Mouse (Mus musculus) gastrocnemius, postnatal 25 days (tissue): ENCODE measurements at regions not wholly inside any gene's neighbourhood (a gene's known extent, or its start where the extent isn't known, plus 50 kb on each side); places are given as distances from the start of the nearest gene placed in this dataset.
"Not testable (repeated sequence)": the region's sequence is repeated elsewhere in the genome, so short reads cannot be mapped to it uniquely, and the experiment has no call there.

Experiments used
- DNase-seq: peaks from one replicate; pipeline ENCODE4 v3.0.0; 2022

DNA sequence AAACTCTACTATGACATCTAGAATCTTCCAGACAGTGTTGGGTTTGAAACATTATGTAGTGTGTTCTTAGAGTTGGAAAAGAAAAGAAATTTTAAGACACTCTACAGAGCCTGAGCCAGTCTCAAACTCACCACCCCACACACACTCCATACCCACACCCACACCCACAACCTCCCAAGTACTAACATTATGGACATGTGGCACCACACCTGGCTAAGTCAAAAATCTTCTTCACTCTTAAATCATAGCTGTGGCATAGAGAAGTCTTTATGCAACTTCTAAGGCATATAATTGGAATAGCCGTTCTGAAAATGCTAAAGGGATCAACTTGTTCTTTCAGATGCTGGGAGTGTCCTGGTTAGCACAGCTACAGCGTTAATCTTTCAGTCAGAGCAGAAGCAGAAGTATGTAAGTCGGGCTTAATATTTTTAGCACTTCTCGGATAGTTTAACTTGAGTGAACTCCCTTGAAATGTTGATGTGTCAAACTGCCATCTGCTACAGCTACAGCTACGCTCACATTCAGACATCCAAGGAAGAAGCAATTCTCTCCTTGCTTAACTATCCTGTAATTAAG is 68.6 kb upstream of the Creb1 start:
- no peak for DNase-seq

DNA sequence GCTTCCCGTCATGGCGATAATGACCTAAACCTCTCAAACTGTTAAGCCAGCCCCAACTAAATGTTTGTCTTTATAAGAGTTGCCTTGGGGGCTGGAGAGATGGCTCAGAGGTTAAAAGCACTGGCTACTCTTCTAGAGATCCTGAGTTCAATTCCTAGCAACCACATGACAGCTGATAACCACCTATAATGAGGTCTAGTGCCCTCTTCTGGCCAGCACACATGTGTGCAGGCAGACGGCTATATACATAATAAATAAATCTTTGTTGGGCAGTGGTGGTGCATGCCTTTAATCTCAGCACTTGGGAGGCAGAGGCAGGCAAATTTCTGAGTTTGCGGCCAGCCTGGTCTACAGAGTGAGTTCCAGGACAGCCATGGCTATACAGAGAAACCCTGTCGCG is 70.8 kb upstream of the Creb1 start:
- DNase-seq: not testable (repeated sequence)

DNA sequence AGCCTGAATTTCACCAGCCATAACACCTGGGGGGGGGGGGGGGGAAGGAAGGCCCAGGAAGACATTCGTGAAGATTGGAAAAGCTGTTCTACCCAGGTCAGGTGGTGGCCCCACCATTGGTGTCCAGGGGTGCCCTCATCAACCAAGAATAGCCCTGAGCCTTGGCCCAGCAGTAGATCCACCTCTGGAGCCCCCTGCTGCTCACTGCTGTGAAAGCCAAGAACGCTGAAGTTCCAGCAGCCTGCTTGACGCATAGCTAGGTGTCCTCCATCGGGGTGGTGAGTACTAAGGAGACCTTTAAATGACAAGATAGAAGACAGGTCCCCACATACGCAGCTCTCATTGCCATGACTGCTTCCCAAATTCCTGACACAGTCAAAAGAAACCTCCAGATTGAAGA is 74.6 kb upstream of the Creb1 start:
- no peak for DNase-seq

DNA sequence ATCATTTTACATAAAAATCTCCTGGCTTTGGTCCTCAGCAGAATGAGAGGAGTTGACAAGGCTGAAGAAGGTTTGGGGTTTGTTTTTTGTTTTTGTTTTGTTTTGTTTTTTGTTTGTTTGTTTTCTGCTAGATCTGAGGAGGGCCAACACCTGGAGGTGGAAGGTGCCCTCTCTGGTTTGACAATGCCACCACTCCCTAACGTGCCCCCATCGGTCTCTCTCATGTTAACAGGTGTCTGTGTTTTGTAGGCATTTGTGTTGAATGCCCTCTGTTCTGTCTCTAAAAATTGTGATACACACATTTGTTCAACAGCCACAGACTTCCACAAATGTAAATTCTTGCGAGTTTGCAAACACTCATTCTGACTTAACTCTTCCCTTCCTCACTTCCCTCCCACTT is 83.3 kb upstream of the Creb1 start:
- no peak for DNase-seq

DNA sequence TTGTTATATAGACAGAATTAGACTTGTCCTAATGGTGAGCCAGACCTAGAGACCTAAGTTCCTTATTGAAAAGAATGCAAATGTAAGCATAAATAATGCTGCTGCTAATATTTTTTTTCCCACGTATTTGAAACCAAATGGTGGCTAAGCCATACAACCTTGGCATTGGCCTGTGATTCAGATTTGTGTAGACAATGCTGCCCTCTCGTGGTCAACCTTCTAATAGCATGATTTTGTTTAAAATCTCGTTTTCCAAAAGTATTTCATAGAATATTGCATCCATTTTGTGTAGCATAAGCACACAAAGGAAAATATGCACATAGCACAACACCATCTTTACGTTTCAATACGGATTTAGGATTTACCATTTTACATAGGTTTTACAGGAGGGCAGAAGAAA is 84.4 kb upstream of the Creb1 start:
- DNase-seq: no peak

DNA sequence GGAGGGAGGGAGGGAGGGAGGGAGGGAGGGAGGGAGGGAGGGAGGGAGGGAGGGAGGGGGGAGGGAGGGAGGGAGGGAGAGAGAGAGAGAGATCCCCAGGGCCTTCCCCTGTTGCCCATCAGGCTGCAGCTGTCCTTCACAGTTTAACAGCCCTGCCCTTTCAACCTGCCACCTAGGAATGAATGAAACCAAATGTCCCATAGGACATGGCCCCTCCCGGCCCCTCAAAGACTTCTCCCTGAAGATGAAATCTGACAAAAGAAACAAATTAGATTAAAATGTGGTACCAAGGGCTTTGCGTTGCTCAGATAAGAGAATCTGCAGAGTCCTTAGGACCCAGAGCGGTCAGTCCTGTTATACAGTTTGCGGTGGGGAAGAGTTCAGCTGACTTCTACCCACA is 86.0 kb upstream of the Creb1 start:
- DNase-seq: no peak

DNA sequence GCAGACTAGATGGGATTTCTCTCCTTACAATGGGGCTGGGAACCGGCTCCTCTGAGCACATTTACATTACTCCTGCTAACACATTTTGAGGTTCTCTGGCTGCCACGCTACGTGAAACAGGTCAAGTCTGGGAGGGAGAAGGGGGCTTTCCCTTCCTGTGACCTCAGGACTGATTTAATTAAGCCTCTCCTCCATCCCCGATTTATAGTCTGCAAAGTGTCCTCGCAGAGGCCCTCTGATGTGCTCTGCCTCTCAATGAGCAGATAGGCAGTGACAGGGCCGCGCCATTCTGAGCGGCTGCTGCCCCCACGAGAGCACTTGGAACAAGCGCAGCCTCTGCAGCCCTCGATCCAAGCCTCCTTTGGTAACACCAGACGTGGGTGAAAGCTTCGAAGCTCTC is 86.5 kb upstream of the Creb1 start:
- DNase-seq: peak; percentile 68

DNA sequence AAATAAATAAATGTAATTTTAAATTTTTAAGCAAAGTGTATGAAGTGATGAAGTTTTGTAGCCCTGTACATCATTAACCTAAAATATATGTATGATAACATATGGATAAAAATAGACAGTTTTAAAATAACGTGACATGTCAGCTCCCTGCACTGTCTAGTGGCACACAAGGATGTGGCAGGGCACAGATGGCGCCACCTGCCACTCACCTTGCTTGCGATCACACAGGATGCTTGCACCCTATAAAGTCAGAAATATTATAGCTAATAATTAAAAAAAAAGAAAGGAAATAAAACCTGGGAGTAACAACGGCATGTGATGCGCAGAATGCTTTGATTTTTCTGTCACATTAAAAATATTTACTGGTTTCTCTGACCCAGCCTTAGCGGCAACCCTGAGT is 89.0 kb upstream of the Creb1 start:
- DNase-seq: no peak

DNA sequence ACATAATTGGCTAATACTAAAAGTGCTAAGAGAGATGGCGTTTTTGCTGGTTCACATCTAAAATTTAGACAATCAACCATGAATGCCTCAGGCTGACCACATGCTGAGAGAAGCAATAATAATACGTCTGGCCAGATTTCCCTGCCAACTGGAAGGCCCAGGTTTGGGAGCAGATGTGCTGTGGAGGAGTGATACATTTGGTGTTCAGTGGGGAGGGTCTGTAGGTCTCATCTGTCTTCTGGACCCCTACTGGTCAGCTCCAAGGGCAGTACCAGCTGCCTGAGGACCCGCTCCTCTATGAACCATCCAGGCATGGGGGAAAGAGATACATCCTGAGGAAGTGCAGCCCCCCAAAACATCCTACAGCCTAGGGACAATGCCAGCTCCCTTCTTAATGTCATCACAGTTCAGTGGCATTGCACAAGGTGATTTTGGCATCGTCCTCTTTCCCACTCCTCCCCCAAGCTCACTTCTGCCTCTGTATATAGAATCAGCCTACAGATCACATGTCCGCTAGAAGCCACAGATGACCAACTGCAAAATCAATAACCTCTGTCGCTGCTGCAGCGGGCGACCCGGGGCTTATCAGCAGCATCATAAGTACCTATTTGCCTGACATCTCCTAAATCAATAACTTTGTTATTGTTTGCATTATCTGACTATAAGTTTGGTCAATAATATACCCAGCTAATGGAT is 90.1 kb upstream of the Creb1 start:
- DNase-seq: no peak

DNA sequence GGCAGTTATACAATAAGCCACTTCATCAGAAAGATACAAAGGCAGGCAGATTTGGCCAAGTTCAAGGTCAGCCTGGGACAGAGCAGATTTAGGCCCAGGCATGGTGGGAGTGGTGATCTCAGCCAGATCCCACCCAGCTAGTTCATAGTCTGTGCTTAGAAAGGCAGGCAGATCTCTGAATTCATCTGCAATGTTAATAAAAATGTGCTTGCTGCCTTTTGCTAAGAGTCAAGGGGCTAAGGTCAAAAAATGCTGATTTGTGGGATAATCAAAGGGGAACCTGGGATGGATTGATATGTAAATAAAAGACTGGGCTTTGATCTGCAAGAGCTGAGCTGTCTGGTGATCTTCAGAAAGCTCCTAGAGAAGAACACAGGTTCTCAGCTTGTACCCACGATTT is 109.2 kb upstream of the Creb1 start:
- DNase-seq: no peak

DNA sequence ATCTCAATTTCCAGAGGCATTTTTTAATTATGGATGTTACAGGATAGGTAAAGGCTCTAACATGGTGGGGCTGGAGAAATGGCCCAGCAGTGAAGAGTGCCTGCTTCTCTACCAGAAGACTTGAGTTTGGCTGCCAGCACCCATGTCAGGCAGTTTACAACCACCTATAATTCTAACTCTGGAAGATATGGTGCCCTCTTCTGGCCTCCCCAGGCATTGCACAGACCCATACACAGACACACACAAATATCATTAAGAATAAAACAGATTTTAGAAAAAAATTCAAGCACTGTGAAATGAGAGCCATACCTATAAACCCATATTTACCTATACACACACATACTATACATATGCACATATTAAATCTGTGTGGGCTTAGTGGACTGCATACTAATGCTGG is 113.9 kb upstream of the Creb1 start:
- no peak for DNase-seq

DNA sequence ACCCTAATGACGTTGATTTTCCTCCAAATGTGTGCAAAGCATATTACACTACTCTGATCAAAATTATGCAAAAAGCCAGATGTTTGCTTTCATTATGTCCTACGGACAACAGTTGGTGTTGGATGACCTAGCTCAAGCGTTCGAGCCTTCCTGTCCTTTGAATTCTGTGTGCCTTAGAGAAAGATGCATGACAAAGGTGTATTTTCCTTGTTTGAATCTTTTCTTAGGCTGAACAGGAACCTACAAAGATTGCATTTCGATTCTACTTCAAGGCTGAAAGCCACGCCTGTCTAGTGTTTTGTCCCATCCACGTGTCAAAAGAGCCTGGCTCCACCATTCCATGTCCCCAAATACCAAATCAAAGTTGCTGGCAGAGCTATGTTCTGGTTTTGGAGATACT is 116.5 kb upstream of the Creb1 start:
- no peak for DNase-seq

DNA sequence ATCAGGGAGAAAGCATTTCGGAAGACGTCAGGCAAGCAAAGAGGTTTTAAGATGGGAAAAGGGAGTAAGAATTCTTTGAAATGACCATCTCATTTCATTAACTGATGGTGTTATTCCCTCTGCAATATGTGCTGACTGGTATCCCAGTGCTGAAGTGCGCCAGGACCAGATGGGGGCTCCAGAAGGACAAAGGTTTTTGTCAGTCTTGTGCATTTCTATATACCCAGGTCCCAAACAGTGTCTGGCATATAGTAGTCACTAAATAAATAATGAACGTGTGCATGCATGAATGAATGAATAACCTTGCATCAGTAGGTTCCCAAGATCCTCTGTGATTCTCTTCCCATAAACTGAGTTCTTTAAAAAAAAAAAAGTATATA is 119.3 kb upstream of the Creb1 start:
- no peak for DNase-seq

DNA sequence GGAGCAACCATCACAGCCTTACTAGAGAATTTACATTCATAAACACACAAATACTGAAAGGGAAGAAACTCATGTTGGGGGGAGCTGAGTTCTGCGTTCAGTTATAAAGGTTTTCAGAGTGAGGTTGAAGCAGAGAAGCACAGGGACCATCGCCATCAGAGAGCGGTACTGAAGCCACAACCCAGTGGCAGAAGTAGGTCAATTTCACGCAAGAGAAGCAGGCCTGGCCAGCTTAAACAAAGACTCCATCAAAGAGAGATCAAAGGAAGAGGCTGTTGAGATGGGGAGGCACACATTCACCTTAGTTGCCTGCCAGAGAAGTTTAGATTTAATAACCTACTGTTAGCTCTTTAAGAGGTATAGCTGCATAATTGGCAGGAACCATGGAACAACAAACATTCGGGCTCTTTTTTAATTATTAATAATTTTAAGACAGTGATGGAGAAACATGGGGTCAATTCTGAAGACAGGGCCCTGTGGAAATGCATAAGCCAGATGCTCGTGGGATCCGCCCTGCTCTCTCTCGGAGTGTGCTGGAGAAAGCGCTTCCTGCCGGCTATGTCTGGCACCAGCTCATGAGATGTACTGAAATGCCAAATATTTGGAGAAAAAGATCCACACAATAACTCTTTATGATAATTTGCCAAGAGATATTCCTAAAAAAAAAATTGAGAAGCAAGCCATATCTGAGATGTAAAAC is 119.8 kb upstream of the Creb1 start:
- DNase-seq: no peak

DNA sequence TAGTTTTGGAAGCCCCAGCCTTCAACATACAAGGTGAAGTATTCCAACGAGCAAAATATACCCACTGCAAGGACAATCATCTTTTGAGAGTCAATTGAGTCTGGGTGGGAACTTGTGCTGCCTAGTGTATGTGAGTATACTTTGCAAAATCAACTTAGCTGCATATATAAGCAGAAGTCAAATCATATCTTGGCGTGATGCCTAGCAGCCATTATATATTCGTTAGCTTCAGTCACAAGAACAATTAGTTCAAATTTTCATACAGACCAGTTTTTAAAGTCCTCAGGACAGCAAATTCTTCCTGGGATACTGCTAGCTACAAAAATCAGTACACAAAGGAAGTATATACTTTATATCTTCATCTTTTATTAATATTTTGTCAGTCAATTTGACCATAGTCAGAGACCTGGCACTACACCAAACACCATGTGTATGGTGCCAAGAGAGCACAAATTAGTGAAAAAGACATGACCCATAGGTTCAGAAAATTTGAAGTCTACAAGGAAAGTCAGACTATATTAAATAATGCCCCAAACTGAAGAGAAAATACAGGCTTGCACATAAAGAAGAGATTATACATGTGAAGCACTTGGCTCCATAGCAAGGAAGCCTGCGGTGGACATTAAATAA is 120.5 kb upstream of the Creb1 start:
- DNase-seq: no peak

DNA sequence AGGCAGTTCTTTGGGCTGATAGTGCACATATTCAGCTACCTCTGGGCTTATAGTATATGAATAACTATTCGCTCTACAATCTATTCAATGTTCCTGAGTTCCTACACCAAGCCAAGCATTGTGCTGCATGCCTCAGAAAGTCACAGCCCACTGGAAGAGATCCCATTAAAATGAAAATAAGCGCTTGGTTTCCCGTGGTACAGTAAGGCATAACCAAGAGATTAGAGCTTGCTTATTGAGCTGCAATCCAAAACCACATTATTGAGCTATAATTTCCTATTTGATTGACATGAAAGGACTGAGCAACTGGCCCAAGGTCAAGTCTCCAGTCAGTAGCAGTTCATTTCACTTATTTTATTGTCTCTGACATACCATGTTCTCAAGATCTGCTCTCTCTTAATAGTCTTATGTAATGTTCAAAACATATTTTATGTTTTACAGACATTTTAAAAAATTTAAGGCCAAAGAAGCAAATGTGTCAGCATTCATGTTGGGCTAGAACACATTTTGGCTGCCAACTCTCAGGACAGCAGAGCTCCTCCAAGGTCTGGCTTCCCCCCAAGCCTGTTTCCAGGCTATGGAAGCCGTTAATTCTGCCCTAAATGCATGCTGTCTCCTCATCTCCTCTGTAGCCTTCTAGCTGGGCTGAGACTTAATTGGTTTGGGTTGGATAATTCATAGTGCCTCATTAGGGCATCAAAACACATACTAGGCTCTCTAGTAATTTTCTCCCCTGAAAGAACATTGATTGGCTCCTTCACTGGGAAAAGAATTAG is 123.5 kb upstream of the Creb1 start:
- DNase-seq: peak; percentile 12

DNA sequence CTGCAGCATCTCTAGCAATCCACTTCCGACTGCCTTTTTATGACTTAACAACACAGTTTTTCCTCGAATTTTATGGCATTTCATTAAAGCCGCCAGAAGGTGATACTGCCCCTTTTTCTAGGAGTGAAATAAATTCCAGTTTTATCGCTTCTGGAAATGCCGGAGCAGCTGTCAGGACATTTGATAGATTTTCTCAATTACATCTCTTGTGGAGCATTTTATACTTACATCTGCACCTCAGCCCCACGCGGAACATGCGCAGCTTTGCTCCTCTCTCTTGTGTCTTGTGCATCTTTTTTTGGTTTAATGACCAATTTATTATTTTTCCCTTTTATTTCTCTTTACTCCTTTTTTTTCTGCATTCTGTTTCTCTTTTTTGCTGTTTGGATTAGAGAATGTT is 140.9 kb upstream of the Creb1 start:
- no peak for DNase-seq

DNA sequence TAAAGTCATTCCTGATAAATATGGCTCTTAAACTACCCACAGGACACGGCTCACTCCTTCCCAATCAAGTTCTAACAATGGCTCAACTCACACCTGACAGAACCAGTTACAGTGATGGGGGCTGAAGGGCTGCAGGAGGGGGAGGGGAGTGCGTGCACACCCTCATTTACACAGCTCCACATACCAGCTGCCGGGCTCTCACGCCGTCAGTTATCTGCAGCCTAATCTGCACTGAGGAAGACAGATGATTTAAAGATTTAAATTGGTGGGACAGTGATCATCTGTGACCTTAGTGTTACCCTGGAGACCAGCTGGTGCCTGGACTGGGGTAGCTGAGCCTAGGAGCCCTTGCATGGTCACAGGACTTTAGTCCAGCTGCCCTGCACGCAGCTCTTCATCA is 151.2 kb upstream of the Creb1 start:
- DNase-seq: no peak

DNA sequence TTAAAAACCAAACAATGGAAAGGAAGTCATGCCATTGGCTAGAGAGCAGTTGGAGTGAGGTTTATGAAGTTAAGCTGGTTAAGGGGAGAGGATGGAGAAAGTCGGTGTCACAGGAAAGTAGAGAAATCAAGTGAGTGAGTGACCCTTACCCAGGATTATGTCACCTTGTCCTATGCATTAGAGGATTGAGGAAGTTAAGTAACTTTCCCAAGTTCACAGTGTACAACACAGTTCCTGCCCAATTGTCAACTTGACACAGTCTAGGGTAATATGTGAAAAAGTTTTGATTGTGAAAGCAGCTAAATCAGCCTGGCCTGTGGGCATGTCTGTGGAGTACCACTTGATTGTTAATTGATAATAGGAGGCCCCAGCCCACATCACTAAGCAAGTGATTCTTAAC is 156.0 kb upstream of the Creb1 start:
- DNase-seq: not testable (repeated sequence)

DNA sequence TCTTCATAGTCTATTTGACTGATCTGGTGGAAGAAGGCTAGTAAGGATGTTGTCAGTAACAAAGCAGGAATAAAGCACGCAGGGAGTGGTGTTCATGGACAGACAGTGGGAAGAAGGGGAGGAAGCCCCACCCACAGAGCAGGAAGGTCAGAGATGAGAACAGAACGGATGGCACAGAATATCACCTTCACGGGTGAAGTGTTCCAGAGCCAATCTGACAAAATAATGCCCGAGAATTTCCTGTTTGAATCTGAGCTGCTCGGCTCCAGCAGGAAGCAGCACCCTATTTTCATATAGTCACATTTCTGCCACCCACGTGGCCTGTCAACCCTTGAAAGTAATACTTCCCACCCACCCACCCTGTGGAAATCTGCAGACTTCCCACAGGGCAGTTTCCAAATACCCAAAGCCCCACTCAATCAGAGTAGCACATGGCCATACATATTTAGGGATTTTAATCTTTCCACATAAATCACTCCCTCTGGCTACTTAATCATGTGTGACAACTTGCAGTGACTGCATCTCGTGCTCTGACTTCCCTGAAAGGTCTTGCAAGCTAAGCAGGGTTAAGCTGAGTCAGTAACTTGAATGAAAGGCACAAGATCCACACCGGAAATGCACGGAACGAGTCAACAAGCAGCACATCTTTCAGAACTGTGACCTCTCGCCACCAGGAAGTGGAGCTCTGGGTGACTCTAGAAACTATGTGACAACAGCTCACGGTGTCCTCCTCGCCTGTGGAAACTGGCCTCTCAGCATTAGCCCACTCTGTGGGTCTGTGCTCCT is 158.0 kb upstream of the Creb1 start:
- peak; percentile 10 for DNase-seq

DNA sequence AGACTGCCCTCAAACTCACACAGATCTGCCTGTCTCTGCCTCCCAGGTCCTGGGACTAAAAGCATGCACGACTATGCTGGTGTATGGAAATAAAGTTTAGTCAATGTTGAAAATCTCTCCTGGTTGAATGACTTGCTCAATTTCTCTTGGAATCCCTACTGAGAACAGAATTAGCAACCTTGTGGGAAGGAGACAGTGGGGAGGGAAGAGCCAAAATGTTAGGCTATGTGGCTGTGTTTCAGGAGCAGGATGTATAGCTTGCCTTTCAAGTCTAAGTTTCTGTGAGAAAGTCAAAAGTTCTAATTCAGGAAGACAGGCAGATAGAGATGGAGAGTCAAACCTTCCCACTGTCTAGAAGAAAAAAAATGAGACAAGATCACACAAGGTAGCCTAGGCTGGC is 168.3 kb upstream of the Creb1 start:
- no peak for DNase-seq
